Mouse (Mus musculus) heart, adult 2 months (tissue): ENCODE results near the gene Ttn.

ENCODE experiments used
- CTCF ChIP-seq: fragments of 200-600 bp; IDR thresholded peaks from 2 replicates; pipeline ENCODE4 v1.8.1; 2022; ENCODE audit warnings: antibody characterized with exemption, mild to moderate bottlenecking, moderate library complexity
- EP300 ChIP-seq: fragments of 200-500 bp; IDR thresholded peaks from 2 replicates; pipeline ENCODE4 v1.6.1; 2011; ENCODE audit warnings: low read depth, low read length, control low read depth; ENCODE audit not compliant: insufficient read depth
- POLR2A ChIP-seq: fragments of 200-500 bp; IDR thresholded peaks from 2 replicates; pipeline ENCODE4 v1.6.1; 2011; ENCODE audit warnings: mild to moderate bottlenecking, low read depth, low read length, control low read depth; ENCODE audit not compliant: insufficient read depth

DNA sequence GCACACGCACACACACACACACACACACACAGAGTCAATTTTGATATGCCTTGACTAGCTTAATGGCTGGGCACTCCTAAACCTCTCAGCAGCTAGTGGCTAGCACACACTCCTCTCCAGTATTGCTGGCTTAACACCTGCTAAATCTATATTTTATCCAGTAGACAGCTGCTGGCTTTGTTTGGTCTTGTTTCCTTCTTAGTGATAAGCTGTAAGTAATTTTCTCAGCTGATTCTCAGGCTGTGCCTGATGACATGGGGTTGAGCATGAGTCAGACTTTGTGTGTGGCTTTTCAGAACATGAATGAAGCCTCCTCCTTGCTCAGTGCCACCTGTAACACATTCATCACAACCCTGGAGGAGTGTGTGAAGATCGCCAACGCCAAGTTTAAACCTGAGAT lies 295.4 kb downstream of the Ttn start:
- TF ChIP-seq CTCF: no peak
- no peak for TF ChIP-seq EP300
- no peak for TF ChIP-seq POLR2A
